Mouse (Mus musculus): ENCODE results near the gene Nop10.

GRCm38 (mm10) chr2:112276870-112277269, 15.1 kb downstream of the Nop10 start:
- TF ChIP-seq CTCF (IDR thresholded peaks at IDR 0.05) (no peak), EP300 (IDR thresholded peaks at IDR 0.05) (no peak)

Data from lung, postnatal 0 days (tissue).